Mouse (Mus musculus) MEL (cell line): ENCODE measurements around the gene Ecsit. TPM values are rescaled to one million over a fixed set of nuclear protein-coding genes. Genes with fewer than 3 reads are reported as not detected.

Experiments used
- DNase-seq: peaks from one replicate; pipeline ENCODE4 v3.0.0; 2011; ENCODE audit warnings: low read depth, low spot score
- H3K27ac ChIP-seq: 2 replicates; pipeline ENCODE4 v1.5.1; 2012; ENCODE audit warnings: low read depth, mild to moderate bottlenecking, control low read depth, low read length, moderate library complexity; ENCODE audit not compliant: control insufficient read depth
- H3K27me3 ChIP-seq, 2 experiments: fragments of 150-350 bp in 1 of 2; sonication (generic) in 1 of 2; 2 replicates each; pipeline ENCODE4 v1.6.1; 2012; ENCODE audit warnings: low read length in 2 of 2, mild to moderate bottlenecking in 2 of 2, improper control_type of control experiment in 1 of 2, moderate library complexity in 1 of 2; ENCODE audit not compliant: insufficient read depth in 2 of 2, control insufficient read depth in 1 of 2
- H3K36me3 ChIP-seq, 2 experiments: 2 replicates each; pipeline ENCODE4 v1.6.1; 2012 to 2014; ENCODE audit warnings: low read length in 2 of 2, improper control_type of control experiment in 1 of 2, inconsistent platforms in 1 of 2, mild to moderate bottlenecking in 1 of 2; ENCODE audit not compliant: insufficient read depth in 2 of 2, control insufficient read depth in 1 of 2
- H3K4me1 ChIP-seq, 2 experiments: fragments of 150-350 bp in 1 of 2; sonication (generic) in 1 of 2; 2 replicates each; pipeline ENCODE4 v1.6.1; 2012; ENCODE audit warnings: low read length in 2 of 2, improper control_type of control experiment in 1 of 2, mild to moderate bottlenecking in 1 of 2; ENCODE audit not compliant: insufficient read depth in 2 of 2, control insufficient read depth in 1 of 2
- H3K4me3 ChIP-seq, 2 experiments: fragments of 150-350 bp in 1 of 2; sonication (generic) in 1 of 2; 2 replicates each; pipeline ENCODE4 v1.5.1; 2012; ENCODE audit warnings: low read depth in 2 of 2, low read length in 2 of 2, mild to moderate bottlenecking in 2 of 2, moderate library complexity in 2 of 2, control low read depth in 1 of 2, improper control_type of control experiment in 1 of 2; ENCODE audit not compliant: control insufficient read depth in 1 of 2, insufficient read depth in 1 of 2
- H3K79me2 ChIP-seq: 2 replicates; pipeline ENCODE4 v1.6.1; 2012; ENCODE audit warnings: mild to moderate bottlenecking, low read length, moderate library complexity; ENCODE audit not compliant: control insufficient read depth, poor library complexity, insufficient read depth
- H3K9ac ChIP-seq: 2 replicates; pipeline ENCODE4 v1.6.1; 2012; ENCODE audit warnings: low read depth, mild to moderate bottlenecking, control low read depth, low read length, moderate library complexity; ENCODE audit not compliant: control insufficient read depth, poor library complexity, severe bottlenecking
- H3K9me3 ChIP-seq: fragments of 150-350 bp; sonication (generic); replicated peaks from 2 replicates; pipeline ENCODE4 v1.6.1; 2012; ENCODE audit warnings: mild to moderate bottlenecking, low read length, improper control_type of control experiment, moderate library complexity; ENCODE audit not compliant: insufficient read depth
- BHLHE40 ChIP-seq: IDR thresholded peaks from 2 replicates; pipeline ENCODE4 v1.6.1; 2012; ENCODE audit warnings: low read depth, mild to moderate bottlenecking, inconsistent platforms, low read length, improper control_type of control experiment, borderline replicate concordance
- CHD1 ChIP-seq: IDR thresholded peaks from 2 replicates; pipeline ENCODE4 v1.6.1; 2012; ENCODE audit warnings: low read depth, mild to moderate bottlenecking, inconsistent platforms, low read length, improper control_type of control experiment
- E2F4 ChIP-seq: IDR thresholded peaks from 2 replicates; pipeline ENCODE4 v1.6.1; 2011; ENCODE audit warnings: low read depth, low read length, improper control_type of control experiment, borderline replicate concordance
- ELF1 ChIP-seq: IDR thresholded peaks from 2 replicates; pipeline ENCODE4 v1.6.1; 2014; ENCODE audit warnings: low read depth, mild to moderate bottlenecking, inconsistent platforms, low read length, improper control_type of control experiment, moderate library complexity
- EP300 ChIP-seq, 2 experiments: IDR thresholded peaks; 2 replicates each; pipeline ENCODE4 v1.6.1; 2011; ENCODE audit warnings: improper control_type of control experiment in 2 of 2, low read length in 2 of 2, low read depth in 1 of 2, mild to moderate bottlenecking in 1 of 2
- ETS1 ChIP-seq: IDR thresholded peaks from 2 replicates; pipeline ENCODE4 v1.6.1; 2012; ENCODE audit warnings: low read depth, mild to moderate bottlenecking, inconsistent platforms, low read length, improper control_type of control experiment, moderate library complexity
- GATA1 ChIP-seq: IDR thresholded peaks from 2 replicates; pipeline ENCODE4 v1.6.1; 2011; ENCODE audit warnings: low read depth, low read length, improper control_type of control experiment
- JUND ChIP-seq: IDR thresholded peaks from 2 replicates; pipeline ENCODE4 v1.6.1; 2011; ENCODE audit warnings: low read depth, mild to moderate bottlenecking, improper control_type of control experiment, low read length
- MAX ChIP-seq: IDR thresholded peaks from 2 replicates; pipeline ENCODE4 v1.6.1; 2011; ENCODE audit warnings: low read length, improper control_type of control experiment
- MEF2A ChIP-seq: IDR thresholded peaks from 2 replicates; pipeline ENCODE4 v1.6.1; 2014; ENCODE audit warnings: low read depth, mild to moderate bottlenecking, inconsistent platforms, low read length, improper control_type of control experiment; ENCODE audit not compliant: poor library complexity, insufficient replicate concordance, severe bottlenecking; ENCODE audit errors: extremely low read depth
- MYB ChIP-seq: IDR thresholded peaks from 2 replicates; pipeline ENCODE4 v1.6.1; 2011; ENCODE audit warnings: mild to moderate bottlenecking, low read depth, low read length, improper control_type of control experiment
- MYC ChIP-seq: IDR thresholded peaks from 2 replicates; pipeline ENCODE4 v1.6.1; 2011; ENCODE audit warnings: low read depth, mild to moderate bottlenecking, low read length, improper control_type of control experiment, moderate library complexity
- POLR2A ChIP-seq, 2 experiments: IDR thresholded peaks; 2 replicates each; pipeline ENCODE4 v1.6.1; 2011 to 2012; ENCODE audit warnings: low read length in 2 of 2, mild to moderate bottlenecking in 2 of 2, control low read depth in 1 of 2, improper control_type of control experiment in 1 of 2, low read depth in 1 of 2, moderate library complexity in 1 of 2; ENCODE audit not compliant: control insufficient read depth in 1 of 2, insufficient read depth in 1 of 2, poor library complexity in 1 of 2
- POLR2AphosphoS5 ChIP-seq: IDR thresholded peaks from 2 replicates; pipeline ENCODE4 v1.6.1; 2012; ENCODE audit warnings: low read depth, borderline replicate concordance, mild to moderate bottlenecking, inconsistent platforms, low read length, moderate library complexity, mixed read lengths
- RAD21 ChIP-seq: IDR thresholded peaks from 2 replicates; pipeline ENCODE4 v1.6.1; 2011; ENCODE audit warnings: mild to moderate bottlenecking, low read depth, low read length, improper control_type of control experiment
- RCOR1 ChIP-seq: IDR thresholded peaks from 2 replicates; pipeline ENCODE4 v1.6.1; 2012; ENCODE audit warnings: low read depth, mild to moderate bottlenecking, inconsistent platforms, low read length, improper control_type of control experiment
- TAL1 ChIP-seq: IDR thresholded peaks from 2 replicates; pipeline ENCODE4 v1.6.1; 2012; ENCODE audit warnings: mild to moderate bottlenecking, inconsistent platforms, low read length, moderate library complexity, mixed read lengths
- ZKSCAN1 ChIP-seq: IDR thresholded peaks from 2 replicates; pipeline ENCODE4 v1.6.1; 2012; ENCODE audit warnings: low read depth, mild to moderate bottlenecking, inconsistent platforms, low read length, improper control_type of control experiment, moderate library complexity
- polyA plus RNA-seq, 2 experiments: library from polyadenylated mRNA; stranded (reverse) in 1 of 2; unstranded in 1 of 2; fragments of >175 nt in 1 of 2; fragments of >200 nt in 1 of 2; gene quantifications; 2 replicates each; pipeline versions ENCODE4 v1.2.1 to v1.2.4; 2012; ENCODE audit warnings: low replicate concordance in 2 of 2, low read depth in 1 of 2; ENCODE audit not compliant: insufficient read length in 2 of 2, insufficient read depth in 1 of 2, missing spikeins in 1 of 2
- total RNA-seq: library from RNA; depleted of rRNA; stranded (reverse); fragments of 300-350 nt; gene quantifications from 2 replicates; pipeline ENCODE4 v1.2.3, GENCODE M21; 2012

The Ecsit gene
- total and polyA plus RNA-seq, 3 experiments, result 87.6 to 211 (median 183) TPM

GRCm38 (mm10) chr9:22116740-22117426 lies 31.6 kb upstream of the Ecsit start, which contains the start of gene Elof1 (continued):
- no peak for TF ChIP-seq EP300 (IDR thresholded peaks at IDR 0.05; ENCODE audit: low read depth in 1 of 2, low read length in 2 of 2)
- no peak for TF ChIP-seq ZKSCAN1
- no peak for TF ChIP-seq TAL1
- TF ChIP-seq MYC, result peak; percentile 67; the same call in 1 of the 2 replicates
- TF ChIP-seq RCOR1, result peak; percentile 58
- TF ChIP-seq MYB, result no peak
- no peak for TF ChIP-seq MEF2A

GRCm38 (mm10) chr9:22116086-22116485 lies 30.8 kb upstream of the Ecsit start:
- peaks cover 1 to 30% of the 10 kb centered on the region in 2 experiments; a peak in 3 of 4 replicates for H3K4me1 ChIP-seq
- H3K27me3 ChIP-seq, result no peaks in the 10 kb centered on the region
- no peak overlapping the region for H3K27ac ChIP-seq
- peaks cover 13% of the 10 kb centered on the region for H3K79me2 ChIP-seq
- peak; percentile 67 for DNase-seq
- H3K4me3 ChIP-seq, result peak overlapping the region; percentile 56 to 70
- TF ChIP-seq BHLHE40 (no peak), POLR2AphosphoS5 (no peak; the same call in 1 of the 2 replicates), ETS1 (no peak), ELF1 (no peak), RAD21 (no peak), POLR2A (IDR thresholded peaks at IDR 0.05; ENCODE audit: control insufficient read depth in 1 of 2, insufficient read depth in 1 of 2, low read depth in 1 of 2, low read length in 2 of 2, poor library complexity in 1 of 2) (no peak), RCOR1 (no peak), JUND (no peak), E2F4 (no peak)
- H3K9ac ChIP-seq, result peak overlapping the region; percentile 76
- H3K36me3 ChIP-seq, result peaks cover 3 to 14% of the 10 kb centered on the region in 2 experiments
- H3K9me3 ChIP-seq, result no peaks in the 10 kb centered on the region

DNA sequence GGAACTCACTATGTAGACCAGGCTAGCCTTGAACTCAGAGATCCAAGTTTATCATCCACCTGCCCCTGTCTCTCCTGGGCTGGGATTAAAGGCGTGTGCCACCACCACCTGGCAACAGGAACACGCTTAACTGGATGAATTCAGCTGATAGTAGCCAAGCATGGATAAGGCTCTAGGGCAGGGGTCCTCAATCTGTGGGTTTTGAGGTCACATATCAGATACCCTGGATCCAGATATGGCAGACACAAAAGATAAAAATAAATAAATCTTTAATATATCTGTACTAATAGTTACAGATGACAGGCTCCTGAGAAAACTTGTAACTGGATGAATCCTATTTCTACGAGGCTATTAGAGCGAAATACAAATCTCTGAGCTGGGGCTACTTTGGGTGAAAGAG lies 30.4 kb upstream of the Ecsit start:
- H3K36me3 ChIP-seq, result peaks cover 5 to 12% of the 10 kb centered on the region in 2 experiments
- H3K9me3 ChIP-seq, result no peaks in the 10 kb centered on the region
- TF ChIP-seq RCOR1 (peak; percentile 68), GATA1 (peak; percentile 52), MAX (no peak), CHD1 (no peak)
- H3K9ac ChIP-seq, result peak overlapping the region; percentile 76
- DNase-seq, result no peak
- H3K4me1 ChIP-seq, result peaks cover 0 to 26% of the 10 kb centered on the region in 2 experiments; a peak in 3 of 4 replicates
- H3K27ac ChIP-seq, result no peak overlapping the region
- H3K4me3 ChIP-seq, result peak overlapping the region in 1 of 2 experiments; percentile 70; a peak in 1 of 4 replicates
- no peaks in the 10 kb centered on the region for H3K27me3 ChIP-seq
- H3K79me2 ChIP-seq, result peaks cover 13% of the 10 kb centered on the region
